Mouse (Mus musculus): ENCODE measurements around the gene Ece2.
"Not testable (repeated sequence)": the region's sequence is repeated elsewhere in the genome, so short reads cannot be mapped to it uniquely, and the experiment has no call there.

Gene Ece2

GRCm38 (mm10) chr16:20621991-20622685 is 7.5 kb upstream of the Ece2 start:
- DNase-seq (ENCODE audit: low spot score): peak; percentile 64

- no peak for DNase-seq (ENCODE audit: low spot score)
Measured at GRCm38 (mm10) chr16:20623211-20623610, 6.4 kb upstream of the Ece2 start.

- DNase-seq (ENCODE audit: low spot score): no peak
Measured at GRCm38 (mm10) chr16:20628871-20629391, 697 bp upstream of the Ece2 start.

- no peak for DNase-seq (ENCODE audit: low spot score)
Measured at GRCm38 (mm10) chr16:20637410-20637809, 7.8 kb downstream of the Ece2 start.

GRCm38 (mm10) chr16:20638367-20638766 is 8.7 kb downstream of the Ece2 start:
- DNase-seq (ENCODE audit: low spot score): no peak

- DNase-seq (ENCODE audit: low spot score): peak; percentile 71
Measured at GRCm38 (mm10) chr16:20642161-20642560, 12.5 kb downstream of the Ece2 start.

- DNase-seq (ENCODE audit: low spot score): no peak
Measured at GRCm38 (mm10) chr16:20643911-20644310, 14.3 kb downstream of the Ece2 start.

- peak; percentile 97 for DNase-seq (ENCODE audit: low spot score)
Measured at GRCm38 (mm10) chr16:20651076-20651946, 21.7 kb downstream of the Ece2 start, which contains the start of gene Psmd2. Psmd2 (plus strand) TSS chr16:20651652.

GRCm38 (mm10) chr16:20651947-20652310 is 22.3 kb downstream of the Ece2 start:
- DNase-seq (ENCODE audit: low spot score): no peak

GRCm38 (mm10) chr16:20653315-20653714 is 23.7 kb downstream of the Ece2 start:
- no peak for DNase-seq (ENCODE audit: low spot score)

GRCm38 (mm10) chr16:20657661-20658060 is 28.0 kb downstream of the Ece2 start:
- no peak for DNase-seq (ENCODE audit: low spot score)

- not testable (repeated sequence) for DNase-seq (ENCODE audit: low spot score)
Measured at GRCm38 (mm10) chr16:20668013-20668412, 38.4 kb downstream of the Ece2 start, which contains the start of gene Eif4g1. Eif4g1 (plus strand) TSS chr16:20668313.

- no peak for DNase-seq (ENCODE audit: low spot score)
Measured at GRCm38 (mm10) chr16:20670291-20670690, 40.7 kb downstream of the Ece2 start.

GRCm38 (mm10) chr16:20671886-20672285 is 42.3 kb downstream of the Ece2 start:
- no peak for DNase-seq (ENCODE audit: low spot score)

- peak; percentile 97 for DNase-seq (ENCODE audit: low spot score)
Measured at GRCm38 (mm10) chr16:20672500-20672902, 42.9 kb downstream of the Ece2 start.

GRCm38 (mm10) chr16:20672965-20673705 is 43.5 kb downstream of the Ece2 start:
- peak; percentile 66 for DNase-seq (ENCODE audit: low spot score)

GRCm38 (mm10) chr16:20673706-20674303 is 44.2 kb downstream of the Ece2 start:
- peak; percentile 41 for DNase-seq (ENCODE audit: low spot score)

GRCm38 (mm10) chr16:20675213-20675612 is 45.6 kb downstream of the Ece2 start:
- DNase-seq (ENCODE audit: low spot score): no peak

GRCm38 (mm10) chr16:20676702-20677101 is 47.1 kb downstream of the Ece2 start:
- no peak for DNase-seq (ENCODE audit: low spot score)

- DNase-seq (ENCODE audit: low spot score): no peak
Measured at GRCm38 (mm10) chr16:20677380-20677779, 47.8 kb downstream of the Ece2 start.

- DNase-seq (ENCODE audit: low spot score): peak; percentile 86
Measured at GRCm38 (mm10) chr16:20677974-20678675, 48.5 kb downstream of the Ece2 start.
